Mouse (Mus musculus) midbrain, embryonic 13.5 days (tissue): Measurements from ENCODE around the gene Clstn2. TPM values are rescaled to one million over a fixed set of nuclear protein-coding genes. Genes with fewer than 3 reads are reported as not detected.

Experiments used
- ATAC-seq: fragments of 200-750 bp; cut with Nextera tagmentation; 2 replicates; pipeline ENCODE4 v1.8.0; 2017; ENCODE audit warnings: mild to moderate bottlenecking, moderate TSS enrichment, moderate library complexity
- H3K27ac ChIP-seq: fragments of 300-500 bp; sonication (generic); 2 replicates; pipeline ENCODE4 v1.5.1; 2015; ENCODE audit warnings: inconsistent platforms, mild to moderate bottlenecking, moderate library complexity
- H3K27me3 ChIP-seq: fragments of 300-500 bp; sonication (generic); 2 replicates; pipeline ENCODE4 v1.6.1; 2015; ENCODE audit warnings: mild to moderate bottlenecking, inconsistent platforms
- H3K36me3 ChIP-seq: fragments of 300-500 bp; sonication (generic); 2 replicates; pipeline ENCODE4 v1.6.1; 2015; ENCODE audit warnings: mild to moderate bottlenecking, inconsistent platforms
- H3K4me1 ChIP-seq: fragments of 300-500 bp; sonication (generic); replicated peaks from 2 replicates; pipeline ENCODE4 v1.6.1; 2015; ENCODE audit warnings: inconsistent platforms
- H3K4me2 ChIP-seq: fragments of 300-500 bp; sonication (generic); replicated peaks from 2 replicates; pipeline ENCODE4 v1.6.1; 2015; ENCODE audit warnings: moderate library complexity, mild to moderate bottlenecking, inconsistent platforms
- H3K4me3 ChIP-seq: fragments of 300-500 bp; sonication (generic); replicated peaks from 2 replicates; pipeline ENCODE4 v1.5.1; 2015; ENCODE audit warnings: mild to moderate bottlenecking, inconsistent platforms
- H3K9ac ChIP-seq: fragments of 300-500 bp; sonication (generic); replicated peaks from 2 replicates; pipeline ENCODE4 v1.6.1; 2015; ENCODE audit warnings: mild to moderate bottlenecking, inconsistent platforms
- H3K9me3 ChIP-seq: fragments of 300-500 bp; sonication (generic); 2 replicates; pipeline ENCODE4 v1.6.1; 2016; ENCODE audit warnings: mild to moderate bottlenecking, inconsistent platforms
- WGBS: fragments of 180-500 bp; shearing (Covaris S2); methylation state at CpG from one replicate; pipeline ENCODE4 v1.1.7; 2015; 5-methylcytosine and 5-hydroxymethylcytosine counted together
- polyA plus RNA-seq: library from polyadenylated mRNA; unstranded; fragments of >200 nt; fragmentation: Nextera tagmentation; extraction: Ambion mirVana; gene quantifications from 2 replicates; pipeline ENCODE4 v1.2.1, GENCODE M21; 2015

Clstn2 gene
- polyA plus RNA-seq, 1 experiment from 2014 or later = 5.0 TPM

DNA sequence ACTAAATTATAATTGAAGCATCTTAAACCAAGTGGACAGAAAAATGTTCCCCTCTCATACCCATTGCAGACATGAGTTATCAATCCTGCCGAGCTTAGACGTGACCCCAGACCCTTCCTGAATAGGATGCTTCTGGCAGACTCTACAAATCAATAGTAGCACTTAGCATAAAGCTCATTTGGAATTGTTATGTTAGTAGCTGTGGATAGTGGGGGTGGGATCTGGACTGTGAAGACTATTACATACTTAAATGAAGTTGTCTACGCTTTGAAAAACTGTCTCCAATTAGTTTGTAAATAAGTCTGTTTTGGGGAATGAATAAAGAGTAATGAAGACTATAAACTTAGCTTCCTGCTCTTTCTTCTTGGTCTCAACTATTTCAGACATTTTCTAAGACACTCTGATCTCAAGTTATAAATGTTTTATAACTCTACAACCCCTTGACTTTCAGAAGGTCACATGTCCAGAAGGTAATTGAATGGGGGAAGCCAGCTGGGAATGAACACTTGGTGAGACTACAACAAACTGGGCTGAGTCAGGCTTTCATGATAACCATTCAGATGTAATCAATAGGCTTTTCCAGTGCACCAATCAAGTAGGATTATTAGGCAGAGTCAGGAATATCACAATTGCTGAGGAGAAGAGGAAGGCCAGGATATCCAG, 216.7 kb downstream of the Clstn2 start:
- no peaks in the 10 kb centered on the region for H3K27me3 ChIP-seq
- ATAC-seq = no peak
- no peaks in the 10 kb centered on the region for H3K4me1 ChIP-seq
- no peaks in the 10 kb centered on the region for H3K9me3 ChIP-seq
- no peaks in the 10 kb centered on the region for H3K36me3 ChIP-seq
- H3K27ac ChIP-seq = no peak overlapping the region
- H3K9ac ChIP-seq = no peak overlapping the region
- WGBS = 63% methylated on average over 3 of the region's 3 CpGs
- no peak overlapping the region for H3K4me3 ChIP-seq
- H3K4me2 ChIP-seq = no peak overlapping the region

DNA sequence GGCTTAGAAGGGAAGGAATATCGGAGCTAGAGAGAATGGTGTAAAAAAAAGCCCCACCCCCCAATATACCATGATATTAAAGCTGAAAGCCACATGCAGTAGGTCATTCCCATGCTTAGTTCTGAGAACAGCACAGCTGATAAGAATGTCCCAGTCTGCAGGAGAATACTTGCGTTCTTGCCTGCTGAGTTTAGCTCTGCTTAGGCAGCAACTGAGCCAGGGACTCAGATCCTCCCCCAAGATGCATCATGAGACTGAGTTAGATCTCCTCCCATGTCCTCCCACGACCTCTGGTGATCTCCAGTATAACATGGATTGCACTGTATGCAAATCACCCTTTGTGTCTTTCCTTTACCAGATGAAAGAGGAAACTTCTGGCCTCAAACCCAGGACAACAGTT, 219.8 kb downstream of the Clstn2 start:
- 60% methylated on average over 3 of the region's 3 CpGs for WGBS
- Histone ChIP-seq H3K36me3 (no peaks in the 10 kb centered on the region), H3K27me3 (no peaks in the 10 kb centered on the region), H3K9ac (no peak overlapping the region), H3K9me3 (no peaks in the 10 kb centered on the region), H3K4me2 (no peak overlapping the region), H3K4me1 (no peaks in the 10 kb centered on the region), H3K4me3 (no peak overlapping the region), H3K27ac (no peak overlapping the region)
- no peak for ATAC-seq

DNA sequence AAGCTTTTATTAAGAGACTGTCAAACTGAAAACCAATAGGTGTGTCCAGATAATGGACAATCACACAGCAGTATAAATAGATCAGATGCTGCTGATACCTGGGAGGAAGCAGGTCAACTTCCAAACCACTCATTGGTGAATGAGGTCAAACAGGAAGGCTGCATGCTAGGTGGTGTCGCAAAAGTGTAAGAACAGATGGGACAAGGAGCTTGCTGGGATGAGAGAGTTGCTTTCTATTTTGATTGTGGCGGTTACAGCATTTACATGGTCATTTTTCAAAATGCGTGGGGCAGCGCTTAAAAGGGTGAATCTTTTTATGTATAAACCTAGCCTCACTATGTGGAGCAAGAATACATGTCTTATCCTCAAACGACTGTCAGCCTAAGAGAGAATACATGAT, 225.9 kb downstream of the Clstn2 start:
- H3K36me3 ChIP-seq = no peaks in the 10 kb centered on the region
- WGBS = 93% methylated on average over 5 of the region's 5 CpGs

DNA sequence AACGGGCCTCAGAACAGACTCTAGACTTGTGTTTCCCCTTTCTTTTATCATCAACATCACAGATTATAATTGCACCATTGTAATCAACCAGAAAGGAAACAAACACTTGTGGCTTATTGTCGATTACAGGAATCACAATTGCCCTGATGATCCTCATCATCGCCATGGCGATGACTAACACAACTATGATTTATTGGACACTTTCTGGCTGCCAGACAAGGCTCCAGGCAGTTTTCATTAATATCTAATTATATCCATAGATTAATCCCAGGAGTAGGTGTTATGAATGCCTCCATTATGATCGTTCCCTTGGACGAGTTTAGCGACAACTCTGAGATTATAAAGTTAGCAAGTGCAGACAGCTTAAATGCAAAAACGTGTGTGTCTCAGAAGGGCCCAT, 239.3 kb downstream of the Clstn2 start:
- Histone ChIP-seq H3K4me1 (no peaks in the 10 kb centered on the region), H3K27ac (no peak overlapping the region), H3K36me3 (no peaks in the 10 kb centered on the region), H3K4me2 (no peak overlapping the region), H3K9me3 (no peaks in the 10 kb centered on the region), H3K27me3 (no peaks in the 10 kb centered on the region), H3K9ac (no peak overlapping the region), H3K4me3 (no peak overlapping the region)
- 68% methylated on average over 8 of the region's 8 CpGs for WGBS
- no peak for ATAC-seq

More for the DNA sequence above, 225.9 kb downstream of the Clstn2 start:
- H3K9ac ChIP-seq = no peak overlapping the region
- no peak overlapping the region for H3K4me3 ChIP-seq
- H3K27me3 ChIP-seq = no peaks in the 10 kb centered on the region
- no peak for ATAC-seq
- no peaks in the 10 kb centered on the region for H3K9me3 ChIP-seq
- no peaks in the 10 kb centered on the region for H3K4me1 ChIP-seq
- no peak overlapping the region for H3K4me2 ChIP-seq
- H3K27ac ChIP-seq = no peak overlapping the region

DNA sequence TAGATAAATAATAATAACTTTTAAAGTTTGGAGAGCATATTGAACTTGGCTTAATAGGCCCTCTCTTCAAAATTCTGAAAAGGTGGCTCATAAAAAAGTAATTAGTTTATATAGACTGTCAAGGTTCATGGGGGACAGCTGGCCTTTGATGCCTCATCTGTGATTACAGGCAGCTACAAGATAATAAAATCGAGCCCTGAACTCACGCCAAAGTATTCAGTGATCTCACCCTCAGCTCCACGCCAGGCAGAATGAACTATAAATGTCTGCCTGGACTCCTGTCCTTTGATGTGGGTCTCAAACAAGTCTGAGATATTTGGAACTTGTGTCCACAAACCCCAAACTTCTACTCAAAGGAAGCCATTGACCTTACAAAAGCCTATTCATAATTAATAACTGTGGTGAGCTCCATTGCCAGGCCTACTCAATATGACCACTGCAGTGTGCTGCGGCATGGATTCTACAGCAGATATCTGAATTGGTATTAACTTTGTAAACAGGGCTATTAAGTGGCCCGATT, 244.8 kb downstream of the Clstn2 start:
- Histone ChIP-seq H3K4me2 (no peak overlapping the region), H3K36me3 (no peaks in the 10 kb centered on the region), H3K4me1 (no peaks in the 10 kb centered on the region), H3K27me3 (no peaks in the 10 kb centered on the region), H3K9me3 (no peaks in the 10 kb centered on the region), H3K9ac (no peak overlapping the region), H3K27ac (no peak overlapping the region), H3K4me3 (no peak overlapping the region)
- WGBS = 92% methylated on average over 5 of the region's 5 CpGs
- ATAC-seq = no peak

DNA sequence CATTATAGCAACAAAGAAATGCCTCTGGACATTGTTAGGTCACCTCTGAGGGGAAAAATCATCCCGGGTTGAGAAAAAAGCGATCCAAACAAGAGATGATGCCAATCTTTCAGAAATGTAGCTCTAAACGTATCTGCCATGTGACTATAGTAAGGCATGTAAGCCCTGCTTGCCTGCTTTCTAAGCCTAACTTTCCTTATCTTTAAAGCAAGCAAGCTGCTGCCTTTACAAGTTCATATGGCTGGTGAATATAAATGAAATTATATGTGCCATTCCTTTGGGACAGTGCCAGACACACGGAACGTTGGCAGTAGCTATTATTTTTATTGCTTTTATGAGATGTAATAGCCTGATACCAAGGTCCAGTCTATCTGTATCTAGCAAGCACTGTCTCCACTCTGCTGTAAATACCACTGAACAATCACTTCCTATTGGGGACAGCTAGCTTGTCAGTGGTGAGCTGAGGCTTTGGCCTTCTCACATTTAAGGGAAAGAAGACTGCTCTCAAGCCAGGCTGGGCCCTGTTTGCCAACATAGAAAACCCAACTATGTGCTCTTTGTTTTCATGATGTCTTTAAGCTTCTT, 252.9 kb downstream of the Clstn2 start:
- WGBS = 88% methylated on average over 5 of the region's 5 CpGs
- H3K9ac ChIP-seq = no peak overlapping the region
- H3K4me1 ChIP-seq = no peaks in the 10 kb centered on the region
- no peak overlapping the region for H3K4me3 ChIP-seq
- H3K27ac ChIP-seq = no peak overlapping the region
- H3K4me2 ChIP-seq = no peak overlapping the region
- H3K36me3 ChIP-seq = no peaks in the 10 kb centered on the region
- no peaks in the 10 kb centered on the region for H3K27me3 ChIP-seq
- H3K9me3 ChIP-seq = no peaks in the 10 kb centered on the region
- ATAC-seq = no peak

DNA sequence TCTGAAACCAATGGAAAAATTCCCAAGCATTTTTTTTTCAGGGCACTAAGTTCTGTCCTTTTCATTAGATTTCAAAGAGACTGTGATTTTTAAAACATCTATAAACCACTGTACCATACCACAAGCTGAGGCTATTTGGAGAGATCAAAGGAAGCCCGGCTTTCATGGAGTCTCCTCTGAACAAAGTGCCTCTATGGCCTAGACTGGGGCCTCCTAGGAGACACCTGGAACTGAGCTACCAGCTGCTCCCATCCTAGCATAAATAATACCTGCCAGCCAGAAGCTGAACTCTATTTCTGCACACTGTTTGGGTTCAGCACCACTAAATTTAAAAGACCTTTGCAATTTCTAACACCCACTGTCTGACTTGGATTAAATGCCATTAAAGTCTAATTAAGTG, 257.2 kb downstream of the Clstn2 start:
- Histone ChIP-seq H3K36me3 (no peaks in the 10 kb centered on the region), H3K27me3 (no peaks in the 10 kb centered on the region), H3K4me1 (no peaks in the 10 kb centered on the region), H3K9ac (no peak overlapping the region), H3K27ac (no peak overlapping the region), H3K9me3 (no peaks in the 10 kb centered on the region), H3K4me2 (no peak overlapping the region), H3K4me3 (no peak overlapping the region)
- ATAC-seq = no peak
- 73% methylated on average over 1 of the region's 1 CpGs for WGBS

DNA sequence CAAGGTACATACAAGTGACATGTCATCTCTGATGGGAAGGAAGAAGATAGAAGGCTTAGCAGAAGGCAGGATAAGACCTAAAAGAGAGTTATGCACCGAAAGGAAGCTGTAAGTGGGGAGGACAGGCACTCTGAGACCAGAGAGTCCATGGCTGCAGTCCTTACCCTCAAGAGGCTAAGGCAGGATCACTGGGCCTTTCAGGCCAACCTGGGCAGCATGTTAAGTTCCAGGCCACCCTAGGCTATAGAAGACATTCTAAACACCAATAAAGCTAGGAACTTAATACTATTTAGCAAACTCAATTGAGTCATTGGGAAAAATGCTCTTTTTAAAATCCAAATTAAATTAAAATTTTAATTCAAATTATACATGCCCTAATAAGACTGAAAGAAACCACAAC, 258.0 kb downstream of the Clstn2 start:
- ATAC-seq = no peak
- H3K27ac ChIP-seq = no peak overlapping the region
- H3K36me3 ChIP-seq = no peaks in the 10 kb centered on the region
- H3K27me3 ChIP-seq = 0 out of 2 replicates have a peak, but pooled peaks cover 2% of the 10 kb centered on the region
- H3K4me1 ChIP-seq = no peaks in the 10 kb centered on the region
- WGBS = 85% methylated on average over 1 of the region's 1 CpGs
- H3K9ac ChIP-seq = no peak overlapping the region
- H3K4me3 ChIP-seq = no peak overlapping the region
- no peaks in the 10 kb centered on the region for H3K9me3 ChIP-seq
- no peak overlapping the region for H3K4me2 ChIP-seq

DNA sequence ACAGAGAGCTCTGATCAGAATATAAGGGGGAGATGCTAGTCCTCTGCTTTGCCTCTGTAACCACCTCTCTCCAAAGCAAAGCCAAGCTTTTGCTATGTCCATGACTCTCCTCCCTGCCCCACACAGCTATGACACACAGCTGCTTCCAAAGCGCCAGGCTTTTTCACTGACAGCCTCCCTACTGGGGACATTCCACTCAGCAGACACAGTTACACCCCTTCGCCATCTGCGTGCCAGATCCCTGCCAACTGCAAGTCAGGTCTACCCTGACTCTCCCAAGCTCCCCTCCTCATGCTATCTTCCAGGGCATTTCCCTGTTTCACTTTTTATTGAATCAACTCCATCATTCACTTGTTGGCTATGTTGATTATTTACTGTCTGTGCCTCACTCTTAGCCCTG, 259.1 kb downstream of the Clstn2 start:
- H3K4me3 ChIP-seq = no peak overlapping the region
- WGBS = 79% methylated on average over 3 of the region's 3 CpGs
- H3K27me3 ChIP-seq = 0 out of 2 replicates have a peak, but pooled peaks cover 2% of the 10 kb centered on the region
- no peak overlapping the region for H3K27ac ChIP-seq
- H3K9me3 ChIP-seq = no peaks in the 10 kb centered on the region
- no peak overlapping the region for H3K4me2 ChIP-seq
- no peaks in the 10 kb centered on the region for H3K36me3 ChIP-seq
- no peaks in the 10 kb centered on the region for H3K4me1 ChIP-seq
- no peak overlapping the region for H3K9ac ChIP-seq
- ATAC-seq = no peak

DNA sequence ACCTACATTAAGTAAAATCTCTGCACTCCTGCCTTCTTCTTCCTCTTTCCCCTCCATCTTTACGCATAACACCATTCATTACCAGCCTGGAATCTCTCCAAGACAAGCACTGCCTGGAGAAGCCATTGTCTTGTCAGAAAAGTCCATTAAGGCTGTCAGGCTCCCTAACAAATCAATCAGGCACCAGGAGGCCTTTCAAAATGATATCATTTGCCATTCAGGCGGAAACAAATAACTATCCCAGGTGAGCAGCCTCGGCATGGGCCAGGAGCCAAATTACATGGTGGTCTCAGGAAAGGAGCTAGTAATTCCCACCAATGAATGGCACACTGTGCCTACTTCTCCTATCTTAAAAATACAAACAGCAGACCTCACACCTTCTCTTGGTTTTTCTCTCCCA, 260.6 kb downstream of the Clstn2 start:
- Histone ChIP-seq H3K4me1 (no peaks in the 10 kb centered on the region), H3K27ac (no peak overlapping the region), H3K9ac (no peak overlapping the region), H3K27me3 (0 out of 2 replicates have a peak, but pooled peaks cover 2% of the 10 kb centered on the region), H3K4me3 (no peak overlapping the region), H3K4me2 (no peak overlapping the region), H3K36me3 (no peaks in the 10 kb centered on the region), H3K9me3 (no peaks in the 10 kb centered on the region)
- no peak for ATAC-seq
- WGBS = 47% methylated on average over 3 of the region's 3 CpGs

DNA sequence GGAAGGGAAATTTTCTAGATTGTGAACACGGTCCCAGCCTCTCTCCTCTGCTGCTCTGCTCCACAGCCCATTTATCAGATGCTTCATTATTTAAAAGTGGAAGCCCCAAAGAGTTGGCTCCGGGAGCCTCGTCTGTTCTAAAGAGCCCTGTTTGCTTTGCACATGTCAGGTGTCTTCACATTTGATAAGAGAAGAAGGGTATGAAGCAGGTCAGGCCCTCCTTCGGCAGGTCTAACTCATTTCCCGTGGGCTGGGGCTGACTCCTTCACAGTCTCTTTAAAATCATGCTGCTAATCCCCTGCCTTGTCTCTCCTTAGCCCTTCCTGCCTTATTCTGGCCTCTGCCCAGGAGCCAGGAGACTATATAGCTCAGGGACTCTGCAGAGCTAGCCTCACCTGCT, 263.6 kb downstream of the Clstn2 start:
- H3K4me3 ChIP-seq = no peak overlapping the region
- H3K27ac ChIP-seq = no peak overlapping the region
- WGBS = 58% methylated on average over 5 of the region's 5 CpGs
- peaks cover 6% of the 10 kb centered on the region; the same call in 1 of the 2 replicates for H3K4me1 ChIP-seq
- no peak overlapping the region for H3K4me2 ChIP-seq
- H3K9me3 ChIP-seq = no peaks in the 10 kb centered on the region
- H3K9ac ChIP-seq = no peak overlapping the region
- no peak for ATAC-seq
- H3K27me3 ChIP-seq = 0 out of 2 replicates have a peak, but pooled peaks cover 2% of the 10 kb centered on the region
- H3K36me3 ChIP-seq = no peaks in the 10 kb centered on the region

DNA sequence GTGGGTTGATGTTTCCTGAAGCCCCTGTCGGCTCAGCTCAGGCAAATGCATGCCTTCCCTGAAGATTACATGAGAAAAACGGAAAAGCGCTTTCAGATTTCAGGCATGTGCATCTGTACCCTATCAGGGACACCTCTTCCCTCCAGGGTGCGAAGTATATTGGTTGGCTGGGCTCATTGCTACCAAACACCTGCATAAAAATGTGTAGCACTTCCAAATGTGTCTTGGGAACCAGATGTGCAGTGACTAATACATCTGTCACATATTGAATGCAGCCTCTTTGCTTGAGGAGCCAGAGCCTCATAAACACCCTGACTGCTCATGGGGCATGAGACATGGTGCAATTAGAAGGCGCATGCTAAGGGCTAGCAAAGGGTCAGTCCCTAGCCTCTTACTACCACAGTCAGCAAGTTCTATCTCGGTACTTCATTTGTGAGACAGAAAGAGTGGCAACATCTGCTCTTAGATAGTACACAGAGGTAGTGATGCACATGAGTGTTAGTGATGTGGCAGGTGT, 267.7 kb downstream of the Clstn2 start:
- Histone ChIP-seq H3K9ac (no peak overlapping the region), H3K4me2 (no peak overlapping the region), H3K4me1 (peaks cover 9% of the 10 kb centered on the region; the same call in 1 of the 2 replicates), H3K27me3 (0 out of 2 replicates have a peak, but pooled peaks cover 2% of the 10 kb centered on the region), H3K9me3 (no peaks in the 10 kb centered on the region), H3K4me3 (no peak overlapping the region), H3K36me3 (no peaks in the 10 kb centered on the region), H3K27ac (no peak overlapping the region)
- WGBS = 93% methylated on average over 6 of the region's 6 CpGs
- no peak for ATAC-seq
